Mouse (Mus musculus): ENCODE measurements around the gene Sinhcaf.
A peak's percentile ranks its signal among the peaks of the same experiment; 100 is the strongest.
"Not testable (repeated sequence)": the region's sequence is repeated elsewhere in the genome, so short reads cannot be mapped to it uniquely, and the experiment has no call there.

Gene Sinhcaf

DNA sequence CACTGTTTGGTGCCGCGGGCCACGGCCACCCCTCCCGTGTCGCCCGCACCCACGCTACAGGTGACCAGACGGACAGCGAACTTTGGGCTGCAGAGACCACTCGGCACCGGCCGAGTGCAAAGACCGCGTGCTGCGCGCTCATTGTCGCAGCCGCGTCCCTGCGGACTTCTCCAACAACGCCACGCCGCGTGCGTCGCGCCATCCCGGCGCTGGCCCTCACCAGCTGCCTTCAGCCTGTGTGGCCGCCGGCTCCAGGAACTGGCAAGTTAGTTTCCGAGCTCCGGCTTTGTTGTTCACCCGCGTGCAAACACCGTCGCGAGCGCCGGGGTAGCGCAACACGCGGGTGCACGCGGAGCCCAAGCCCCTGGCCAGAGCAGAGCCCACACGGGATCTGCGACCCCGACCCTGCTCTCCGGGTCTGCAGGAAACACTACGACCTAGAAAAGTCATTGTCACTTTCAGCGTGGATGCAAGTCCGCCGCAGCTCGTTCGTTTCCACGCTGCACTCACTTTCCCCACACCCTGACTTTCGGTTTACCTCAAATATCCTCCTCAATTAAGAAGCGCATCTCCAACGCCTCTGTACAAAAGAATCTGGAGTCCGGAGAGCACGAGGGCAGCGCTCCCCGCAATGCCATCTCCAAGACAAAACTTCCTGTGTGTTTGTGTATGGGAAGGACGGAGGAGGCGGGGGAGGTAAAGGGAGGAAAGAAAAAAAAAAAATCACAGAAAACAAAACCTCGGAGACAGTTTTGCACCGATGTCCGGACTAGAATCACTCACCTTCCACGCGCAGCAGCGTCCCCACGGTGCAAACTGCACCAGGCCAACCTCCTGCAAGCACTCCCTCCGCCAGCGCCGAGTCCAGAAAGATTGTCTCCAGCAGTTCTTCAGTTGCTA, 508 bp downstream of the Sinhcaf start:
- DNase-seq (ENCODE audit: low spot score in 2 of 2) = peak; percentile 58 to 59

DNA sequence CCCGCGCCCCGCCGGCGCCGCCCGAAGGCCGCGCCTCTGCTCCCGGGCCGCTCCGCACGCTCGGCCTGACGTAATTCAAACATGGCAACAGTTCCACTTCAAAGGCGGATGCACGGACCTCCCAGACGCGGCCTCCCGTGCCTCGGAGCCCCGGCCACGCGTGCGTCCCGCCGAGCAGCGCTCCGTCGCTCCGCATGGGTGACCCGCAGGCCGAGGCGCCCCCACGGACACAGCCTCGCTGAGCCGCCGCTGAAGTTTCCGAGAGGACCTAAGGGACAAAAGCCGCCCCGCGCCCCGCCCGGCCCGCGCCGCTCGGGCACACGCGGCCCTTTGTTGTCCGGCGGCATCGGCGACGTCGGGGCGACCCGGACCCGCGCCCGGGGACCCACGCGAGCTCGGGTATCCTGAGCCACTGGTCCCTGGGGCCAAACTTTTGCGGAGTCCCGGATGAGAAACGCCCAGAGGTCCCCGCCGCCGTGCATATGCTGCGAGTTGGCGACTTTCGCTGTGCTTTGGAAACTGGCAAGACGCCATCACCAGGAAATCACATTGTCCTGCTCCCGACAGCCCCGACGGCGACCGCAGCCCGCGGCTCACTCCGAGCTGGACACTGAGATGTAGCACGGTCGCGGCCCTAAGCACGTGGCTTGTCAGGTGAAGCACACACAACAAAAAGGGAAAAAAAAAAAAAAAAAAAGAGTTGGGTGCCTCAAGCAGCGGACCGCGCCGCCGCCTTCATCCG, 1.3 kb downstream of the Sinhcaf start:
- DNase-seq (ENCODE audit: low spot score in 2 of 2) = peak; percentile 72 to 75

DNA sequence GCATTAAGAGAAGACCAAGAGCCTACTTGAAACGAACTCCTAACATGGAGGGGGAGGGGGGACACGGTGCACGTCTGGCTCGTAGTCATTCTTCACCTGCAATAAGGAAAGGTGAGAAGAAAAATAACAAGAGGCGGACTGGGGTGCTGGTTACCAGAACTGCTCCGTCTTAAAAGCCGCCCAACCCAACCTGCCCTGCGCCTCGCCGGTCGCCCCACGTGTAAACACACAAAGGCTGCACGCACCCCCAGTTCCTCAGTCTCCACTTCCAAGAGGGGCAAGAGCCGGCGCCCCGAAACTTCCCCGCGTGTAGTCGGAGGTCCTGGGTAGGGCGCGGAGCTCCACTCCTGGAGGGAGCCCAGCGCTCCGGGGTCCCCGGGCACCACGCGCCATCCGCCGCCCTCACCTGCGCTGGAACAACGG, 1.9 kb downstream of the Sinhcaf start:
- DNase-seq (ENCODE audit: low spot score in 2 of 2) = no peak

DNA sequence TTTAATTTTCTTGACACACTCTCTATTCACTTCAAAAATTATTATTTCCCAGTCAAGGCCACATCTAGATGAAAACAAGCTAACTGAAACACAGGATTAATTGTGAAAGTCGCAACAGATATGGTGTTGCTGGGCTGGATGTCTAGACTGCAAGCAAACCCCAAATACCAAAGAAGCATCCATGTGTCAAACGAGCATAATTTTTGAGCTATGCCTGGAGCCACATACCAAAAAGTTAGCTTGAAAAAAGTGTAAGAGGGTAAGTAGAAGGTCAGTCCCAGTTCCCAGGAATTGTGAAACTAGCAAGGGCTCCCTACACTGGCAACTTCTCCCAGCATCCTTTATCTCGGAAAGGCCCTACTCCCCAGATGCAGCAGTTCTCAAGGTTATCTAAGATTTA, 2.6 kb downstream of the Sinhcaf start:
- DNase-seq (ENCODE audit: low spot score in 2 of 2) = no peak

DNA sequence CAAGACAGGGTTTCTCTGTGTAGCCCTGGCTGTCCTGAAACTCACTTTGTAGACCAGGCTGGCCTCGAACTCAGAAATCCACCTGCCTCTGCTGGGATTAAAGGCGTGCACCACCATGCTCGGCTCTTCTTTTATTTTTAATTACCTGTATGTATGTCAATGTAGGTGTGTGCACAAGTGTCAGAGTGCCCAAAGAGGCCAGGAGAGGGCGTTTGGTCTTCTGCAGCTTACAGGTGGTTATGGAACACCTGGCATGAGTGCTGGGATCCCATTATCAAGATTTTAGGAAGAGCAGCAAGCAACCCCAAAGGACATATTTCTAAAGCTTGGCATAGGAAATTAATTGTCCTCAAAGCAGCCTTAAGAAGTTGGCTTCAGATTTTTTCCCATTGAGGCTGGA, 3.9 kb downstream of the Sinhcaf start:
- no peak for DNase-seq (ENCODE audit: low spot score in 2 of 2)

DNA sequence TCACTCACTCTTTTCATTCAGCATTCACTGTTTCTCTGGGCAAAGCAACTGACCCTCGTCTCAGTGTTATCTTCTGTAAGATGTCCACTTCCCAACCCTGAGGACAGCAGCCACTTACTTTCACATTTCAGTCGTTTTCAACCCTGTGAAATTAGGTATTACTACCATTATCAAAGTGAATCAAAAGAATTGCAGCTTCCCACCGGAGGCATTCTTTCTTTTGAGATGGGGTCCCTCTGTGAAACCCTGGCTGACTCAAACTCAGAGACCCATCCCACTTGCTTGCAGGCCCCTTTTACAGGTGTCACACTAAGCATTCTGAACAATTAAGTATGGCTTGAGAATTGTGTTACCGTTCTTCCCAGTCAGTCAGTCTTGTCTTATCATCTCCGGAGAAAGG, 4.4 kb downstream of the Sinhcaf start:
- DNase-seq (ENCODE audit: low spot score in 2 of 2) = no peak

DNA sequence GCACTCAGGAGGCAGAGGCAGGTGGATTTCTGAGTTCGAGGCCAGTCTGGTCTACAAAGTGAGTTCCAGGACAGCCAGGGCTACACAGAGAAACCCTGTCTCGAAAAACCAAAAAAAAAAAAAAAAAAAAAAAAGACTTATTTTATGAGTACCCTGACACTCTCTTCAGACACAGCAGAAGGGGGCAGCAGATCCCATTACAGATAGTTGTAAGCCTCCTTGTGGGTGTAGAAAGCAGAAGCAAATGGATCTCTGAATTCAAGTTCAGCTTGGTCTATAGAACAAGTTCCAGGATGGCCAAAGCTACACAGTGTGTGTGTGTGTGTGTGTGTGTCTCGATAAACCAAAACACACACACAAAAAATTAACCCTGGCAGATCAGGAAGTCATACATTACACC, 5.9 kb downstream of the Sinhcaf start:
- DNase-seq (ENCODE audit: low spot score in 2 of 2) = peak in 1 of 2 experiments; percentile 53

DNA sequence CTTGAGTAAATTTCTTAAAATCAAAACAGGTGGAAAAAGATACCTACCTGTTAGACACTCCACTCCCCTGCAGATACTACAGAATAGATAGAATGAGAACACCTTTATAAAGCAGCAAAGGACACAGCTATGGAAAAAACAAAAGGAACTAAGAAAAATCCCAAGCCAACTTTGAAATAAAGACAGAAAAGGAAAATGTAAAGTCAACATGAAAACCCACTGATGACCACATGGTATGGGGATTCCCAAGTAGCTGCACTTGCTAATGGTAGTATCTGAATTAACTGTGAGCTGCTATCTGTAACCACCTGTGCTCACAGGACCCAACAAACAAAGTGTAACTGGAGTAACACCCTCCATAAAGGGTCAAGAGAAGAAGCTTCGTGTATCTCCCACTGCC, 8.6 kb downstream of the Sinhcaf start:
- no peak for DNase-seq (ENCODE audit: low spot score in 2 of 2)

DNA sequence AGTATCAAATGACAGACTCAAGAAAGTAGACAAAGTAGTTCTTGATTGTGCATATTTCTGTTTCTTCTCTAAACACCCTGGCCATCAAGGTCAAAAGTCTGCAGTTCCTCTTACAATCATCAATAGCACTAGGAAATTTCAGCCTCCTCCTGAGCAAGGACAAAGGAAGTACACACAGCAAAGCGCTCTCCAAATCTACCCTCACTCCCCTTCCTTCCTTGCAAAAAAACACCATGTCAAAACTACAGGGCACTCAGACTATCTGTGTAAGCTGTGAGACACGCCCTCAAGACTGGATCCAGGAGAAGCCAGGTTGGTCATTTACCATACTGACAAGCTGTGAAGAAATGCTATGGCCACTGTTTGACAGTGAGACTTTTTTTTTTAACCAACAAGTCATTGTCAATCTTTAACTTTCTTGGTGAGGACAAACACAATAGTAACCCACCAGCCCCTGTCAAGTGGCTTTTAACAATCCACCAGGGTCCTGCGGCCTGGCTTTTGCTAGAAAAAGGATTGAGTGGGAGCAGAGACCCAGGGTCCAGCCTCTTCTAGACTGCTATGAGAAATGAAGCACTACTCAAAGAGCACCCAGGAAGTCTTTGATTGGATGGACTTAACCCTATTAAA, 11.2 kb downstream of the Sinhcaf start:
- DNase-seq (ENCODE audit: low spot score in 2 of 2) = no peak

DNA sequence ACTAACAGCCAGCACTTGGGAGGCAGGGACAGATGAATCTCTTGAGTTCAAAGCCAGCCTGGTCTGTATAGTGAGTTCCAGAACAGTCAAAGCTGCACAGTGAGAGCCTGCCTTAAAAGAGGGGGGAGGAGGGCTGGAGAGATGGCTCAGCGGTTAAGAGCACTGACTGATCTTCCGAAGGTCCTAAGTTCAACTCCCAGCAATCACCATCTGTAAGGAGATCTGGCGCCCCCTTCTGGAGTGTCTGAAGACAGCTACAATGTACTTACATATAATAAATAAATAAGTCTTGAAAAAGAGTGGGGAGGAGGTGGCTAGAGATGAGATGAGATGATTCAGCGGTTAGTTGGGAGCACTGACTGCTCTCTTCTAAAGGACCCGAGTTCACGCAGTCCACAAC, 15.0 kb downstream of the Sinhcaf start:
- DNase-seq (ENCODE audit: low spot score in 2 of 2) = peak in 1 of 2 experiments; percentile 55

DNA sequence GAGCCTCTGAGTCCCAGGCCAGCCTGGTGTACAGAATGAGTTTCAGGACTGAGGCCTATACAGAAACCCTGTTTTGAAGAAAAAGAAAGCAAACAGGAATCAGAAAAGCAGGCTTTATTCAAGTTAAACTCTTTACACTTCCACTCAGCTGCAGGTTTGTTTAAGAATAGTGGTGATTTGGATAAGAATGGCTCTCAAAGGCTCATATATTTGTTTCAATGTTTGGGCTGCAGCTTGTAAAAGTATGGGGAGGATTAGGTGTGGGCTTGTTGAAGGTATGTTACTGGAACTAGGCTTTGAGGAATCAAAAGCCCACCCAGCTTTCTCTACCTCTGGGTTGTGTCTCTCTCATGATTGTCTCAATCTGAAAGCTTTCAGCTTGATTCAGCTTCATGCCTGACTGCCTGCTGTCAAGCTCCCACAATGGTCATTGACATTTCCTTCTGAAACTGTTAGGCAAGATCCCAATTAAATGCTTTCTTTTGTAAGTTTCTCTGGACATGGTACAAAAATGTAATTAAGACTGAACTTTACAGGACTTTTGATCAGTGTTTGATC, 27.3 kb downstream of the Sinhcaf start:
- no peak for DNase-seq (ENCODE audit: low spot score in 2 of 2)

DNA sequence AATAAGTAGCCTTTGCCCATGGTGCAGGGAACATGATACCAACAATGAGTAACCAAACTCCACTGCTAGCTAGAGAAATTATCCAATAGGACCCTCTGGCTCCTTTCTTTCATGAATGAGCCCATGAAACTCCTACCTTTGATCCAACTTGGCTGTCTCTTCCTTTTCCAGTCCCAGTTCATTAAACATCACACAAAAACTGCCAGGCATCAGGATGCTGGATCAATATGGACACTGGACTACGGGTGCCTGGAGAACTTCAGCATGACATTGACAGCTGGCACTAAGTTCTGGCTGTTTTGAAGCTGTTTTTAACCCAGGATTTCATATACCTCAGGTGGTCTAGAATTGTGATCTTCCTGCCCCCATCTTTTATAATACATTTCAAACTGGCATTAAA, 28.6 kb downstream of the Sinhcaf start:
- DNase-seq (ENCODE audit: low spot score in 2 of 2) = no peak

DNA sequence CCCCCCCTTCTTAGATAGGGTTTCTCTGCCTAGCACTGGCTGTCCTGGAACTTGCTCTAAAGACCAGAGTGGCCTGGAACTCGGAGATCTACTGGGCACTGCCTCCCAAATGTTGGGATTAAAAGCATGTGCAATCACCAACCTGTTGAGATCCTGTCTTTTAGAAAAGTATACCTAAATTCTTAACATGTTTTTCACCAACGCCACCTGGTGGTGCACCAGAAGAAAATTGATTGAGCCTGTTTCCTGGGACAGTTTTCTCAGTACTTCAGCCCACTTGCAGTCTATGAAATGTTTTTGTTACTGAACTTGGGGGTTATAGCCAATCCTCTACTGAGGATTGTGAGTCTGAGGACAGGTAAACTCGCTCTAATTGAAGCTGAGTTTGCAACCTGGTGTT, 29.4 kb downstream of the Sinhcaf start:
- DNase-seq (ENCODE audit: low spot score in 2 of 2) = peak in 1 of 2 experiments; percentile 45

DNA sequence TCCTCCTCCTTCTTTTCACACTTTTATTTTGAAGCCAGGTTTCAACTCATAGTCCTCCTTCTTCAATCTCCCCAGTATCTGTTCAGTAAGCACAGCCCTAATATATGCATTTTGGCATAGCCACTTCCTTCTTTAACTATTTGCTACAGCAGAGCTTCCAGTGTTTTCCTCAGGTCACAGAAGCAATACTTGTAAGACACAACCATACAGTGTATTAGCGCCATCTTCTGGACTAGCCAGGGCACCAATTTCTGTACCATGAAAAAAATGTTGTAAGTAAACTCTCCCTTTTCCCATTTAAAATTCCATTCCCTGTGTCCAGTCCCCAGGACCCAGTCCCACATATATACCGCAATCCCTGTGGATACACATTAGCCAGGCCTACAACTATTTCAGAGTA, 32.3 kb downstream of the Sinhcaf start:
- DNase-seq (ENCODE audit: low spot score in 2 of 2) = peak in 1 of 2 experiments; percentile 45

DNA sequence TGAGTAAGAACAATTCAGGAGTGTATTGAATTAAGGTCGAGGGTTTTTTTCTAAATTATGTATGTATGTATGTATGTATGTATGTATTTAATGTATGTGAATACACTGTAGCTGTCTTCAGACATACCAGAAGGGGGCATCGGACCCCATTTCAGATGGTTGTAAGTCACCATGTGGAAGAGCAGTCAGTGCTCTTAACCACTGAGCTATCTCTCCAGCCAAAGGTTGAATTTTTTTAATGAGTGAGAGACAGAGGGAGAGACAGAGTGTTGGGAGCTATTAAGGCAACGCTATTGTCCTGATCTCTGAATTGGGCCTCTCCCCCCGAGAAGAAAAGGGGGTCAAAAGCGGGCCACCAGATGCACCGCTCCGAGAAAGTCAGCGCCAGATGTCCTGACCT, 34.4 kb downstream of the Sinhcaf start:
- not testable (repeated sequence) for DNase-seq (ENCODE audit: low spot score in 2 of 2)

DNA sequence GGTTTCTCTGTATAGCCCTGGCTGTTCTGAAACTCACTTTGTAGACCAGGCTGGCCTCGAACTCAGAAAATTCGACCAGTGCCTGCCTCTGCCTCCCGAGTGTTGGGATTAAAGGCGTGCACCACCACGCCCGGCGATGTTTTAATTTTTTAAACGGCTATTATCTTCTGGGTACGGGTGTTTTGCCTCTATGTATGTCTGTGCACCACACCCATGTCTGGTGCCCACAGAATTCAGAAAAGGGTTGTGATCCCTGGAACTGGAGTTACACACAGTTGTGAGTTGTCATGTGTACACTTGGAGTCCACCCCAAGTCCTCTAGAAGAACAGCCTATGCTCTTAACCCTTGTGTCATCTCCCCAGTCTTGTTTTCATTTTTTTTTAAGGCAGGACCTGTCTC, 39.3 kb downstream of the Sinhcaf start:
- DNase-seq (ENCODE audit: low spot score in 2 of 2) = no peak

DNA sequence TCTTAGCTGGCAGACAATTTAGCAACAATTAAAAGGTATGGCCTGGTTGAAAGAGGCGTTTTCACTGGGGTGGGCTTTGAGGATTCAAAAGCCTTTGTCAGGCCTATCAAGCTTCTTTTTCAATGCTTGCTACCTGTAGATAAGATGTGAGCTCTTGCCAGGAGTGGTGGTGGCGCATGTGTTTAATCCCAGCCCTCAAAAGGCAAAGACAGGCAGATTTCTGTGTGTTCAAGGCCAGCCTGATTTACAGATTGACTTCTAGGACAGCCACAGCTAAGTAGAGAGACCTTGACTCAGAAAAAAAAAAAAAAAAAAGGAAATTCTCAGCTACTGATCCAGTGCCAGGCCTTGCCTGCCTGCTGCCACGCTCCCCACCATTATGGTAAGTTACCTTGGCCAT, 43.5 kb downstream of the Sinhcaf start:
- no peak for DNase-seq (ENCODE audit: low spot score in 2 of 2)

DNA sequence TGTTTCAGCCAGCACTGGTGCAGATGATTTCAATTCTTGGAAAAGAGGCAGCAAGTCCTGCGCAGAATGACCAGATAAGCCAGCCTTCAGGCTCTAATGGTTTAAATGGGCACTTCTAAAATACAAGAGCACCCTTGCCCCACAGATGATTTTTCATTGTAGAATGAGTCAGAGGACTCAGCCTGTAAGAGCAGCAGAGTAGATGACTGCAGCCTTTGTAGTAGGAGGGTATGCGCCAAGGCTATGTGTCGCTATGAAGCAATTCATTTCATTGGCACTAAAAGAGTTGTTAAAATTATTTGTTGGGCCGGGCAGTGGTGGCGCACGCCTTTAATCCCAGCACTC, 49.8 kb downstream of the Sinhcaf start:
- no peak for DNase-seq (ENCODE audit: low spot score in 2 of 2)

DNA sequence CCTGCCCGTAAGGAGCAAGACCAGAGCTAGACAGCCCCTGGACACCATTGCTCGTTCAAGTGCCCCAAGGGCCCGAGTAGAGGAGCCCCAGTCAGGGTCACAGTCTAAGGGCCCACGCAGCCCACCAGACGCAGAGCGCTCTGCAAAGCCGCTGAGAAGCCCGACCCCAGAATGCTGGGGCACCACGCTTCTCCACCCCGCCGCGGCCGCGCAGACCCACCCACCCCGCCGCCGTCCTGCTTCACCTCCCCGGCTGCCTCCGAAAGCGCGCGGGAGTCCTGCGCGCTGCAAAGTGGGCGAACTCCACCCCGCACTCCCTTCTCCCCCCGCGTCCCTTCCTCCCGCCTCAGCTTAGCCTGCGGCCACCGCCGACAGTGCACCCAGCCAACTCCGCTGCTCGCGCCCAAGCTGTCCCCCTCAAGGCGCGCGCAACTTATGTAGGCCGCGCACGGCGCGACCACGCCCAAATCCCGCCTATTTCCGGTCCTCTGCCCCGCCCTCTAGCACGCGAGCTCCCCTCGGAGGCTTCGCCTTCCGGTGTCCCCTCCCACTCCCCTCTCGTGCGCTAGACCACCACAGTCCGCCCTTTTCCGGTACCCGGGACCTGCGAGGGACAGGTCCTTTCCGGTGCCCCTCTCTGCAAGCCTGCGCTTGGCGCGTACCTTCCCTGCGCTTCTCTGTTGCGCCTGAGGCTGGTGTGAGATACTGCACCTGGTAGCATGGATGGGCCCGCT, 50.3 kb downstream of the Sinhcaf start, which contains the start of gene Caprin2:
Caprin2 (minus strand) TSS at position 465 of the 734 bp plus-strand sequence.
- peak; percentile 90 to 92 for DNase-seq (ENCODE audit: low spot score in 2 of 2)

DNA sequence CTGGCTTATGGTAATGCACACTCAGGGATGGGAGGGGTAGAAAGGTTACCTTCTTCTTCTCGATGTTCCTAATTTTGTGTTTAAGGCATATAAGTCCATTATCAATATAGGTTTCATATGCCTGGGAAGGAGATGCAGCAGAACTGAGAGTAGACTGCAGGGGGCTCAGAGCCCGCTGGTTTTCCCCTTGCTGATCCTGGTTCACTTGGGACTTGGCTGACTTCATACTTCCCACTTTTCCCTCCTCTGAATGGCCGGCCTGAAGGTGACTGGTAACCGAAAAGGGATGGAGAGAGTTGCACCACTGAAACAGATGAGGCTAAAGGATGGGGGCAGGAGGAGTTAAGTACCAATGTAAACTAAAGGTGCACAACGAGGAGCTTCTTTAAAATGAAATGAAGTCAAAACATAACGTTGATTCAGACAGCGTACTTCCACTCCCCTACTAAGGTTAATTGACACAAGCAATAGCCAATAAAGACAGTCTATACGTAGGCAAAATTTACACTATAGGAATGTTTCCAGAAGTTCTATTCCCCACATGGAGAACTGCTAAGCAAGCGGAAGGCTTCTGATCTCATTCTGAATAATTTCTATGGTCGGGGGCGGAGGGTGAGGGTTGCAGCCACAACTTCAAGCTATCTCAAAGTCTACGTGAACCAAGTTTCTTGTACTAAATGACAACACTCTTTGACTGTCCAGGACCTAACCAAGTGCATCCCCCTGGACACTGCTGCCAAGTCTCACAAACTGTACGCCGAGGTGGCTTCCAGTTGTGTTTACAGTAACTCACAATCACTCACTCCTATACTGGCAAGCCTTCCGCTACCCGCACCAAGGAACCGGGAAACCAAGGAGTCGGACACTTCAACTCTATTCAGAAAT, 51.1 kb downstream of the Sinhcaf start:
- peak; percentile 10 to 17 for DNase-seq (ENCODE audit: low spot score in 2 of 2)
